8 mouse cellular contexts compared by ENCODE assay signal in the genomic region with DNA sequence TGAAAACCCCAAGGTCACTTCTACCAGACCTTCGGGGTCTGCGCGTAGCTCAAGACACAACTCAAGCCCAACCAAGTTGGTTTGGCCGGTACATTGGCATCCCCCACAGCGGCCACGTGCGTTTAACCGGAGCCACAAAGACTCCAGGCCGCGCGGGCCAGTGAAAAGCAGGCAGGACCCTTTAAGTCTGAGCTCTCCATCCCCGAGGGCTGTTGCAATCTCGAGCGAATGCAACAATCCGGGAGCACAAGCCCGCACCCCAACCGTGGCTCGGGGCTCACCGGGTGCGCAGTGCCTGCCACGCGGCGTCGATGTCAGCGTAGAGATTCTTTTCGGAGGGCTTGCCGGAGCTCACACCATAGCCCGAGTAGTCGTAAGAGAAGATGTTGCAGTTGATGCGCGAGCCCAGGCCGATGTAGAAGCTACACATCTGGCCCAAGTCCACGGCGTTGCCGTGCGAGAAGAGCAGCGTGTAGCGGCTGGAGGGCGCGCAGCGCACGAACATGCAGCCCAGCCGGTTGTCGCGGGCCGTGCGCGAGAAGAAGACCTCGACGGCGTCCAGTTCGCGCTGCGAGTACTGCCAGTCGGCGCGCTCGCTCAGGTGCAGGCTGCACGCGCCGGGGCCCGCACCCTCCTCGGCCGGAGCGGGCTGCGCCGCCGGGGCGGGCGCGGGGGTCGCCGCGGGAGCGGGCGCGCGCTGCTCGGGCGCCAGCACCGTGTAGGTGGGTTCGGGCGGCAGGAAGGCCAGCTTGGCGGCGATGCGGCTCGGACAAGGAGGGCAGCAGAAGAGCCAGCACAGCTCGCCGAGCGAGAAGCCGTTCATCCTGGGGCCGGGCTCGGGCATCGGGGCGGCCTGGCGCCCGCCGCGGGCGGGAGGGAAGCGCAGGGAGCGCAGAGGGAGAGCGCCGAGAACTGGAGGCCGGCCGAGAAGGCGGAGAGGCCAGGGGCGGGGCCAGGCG. TPM values are rescaled to one million over a fixed set of nuclear protein-coding genes. Genes with fewer than 3 reads are reported as not detected.
DNase-seq lines count a peak whose midpoint lies in the region; ATAC-seq and TF ChIP-seq lines count a peak whose summit lies in the region.

A gene (minus strand): TSS at position 893 of the 959 bp plus-strand sequence.

- WGBS in embryonic facial prominence, embryonic 15.5 days, result under 1% methylated on average over 108 of the region's 109 CpGs
- WGBS in kidney, embryonic 14.5 days, result under 1% methylated on average over 98 of the region's 109 CpGs
- WGBS in liver, embryonic 12.5 days (ENCODE audit: insufficient replicate concordance), result under 1% methylated on average over 109 of the region's 109 CpGs
- WGBS in neural tube, embryonic 12.5 days, result under 1% methylated on average over 104 of the region's 109 CpGs
- WGBS in stomach, postnatal 0 days, result under 1% methylated on average over 85 of the region's 109 CpGs

- peak within 1 kb of the TSS; percentile 86 for H3K4me2 ChIP-seq in embryonic facial prominence, embryonic 15.5 days (replicated peaks)
- peak within 1 kb of the TSS; percentile 63 for H3K4me2 ChIP-seq in kidney, embryonic 14.5 days (replicated peaks; ENCODE audit: low read depth, low read length)
- H3K4me2 ChIP-seq in liver, embryonic 12.5 days, result peak within 1 kb of the TSS; percentile 82
- peak within 1 kb of the TSS; percentile 90 for H3K4me2 ChIP-seq in neural tube, embryonic 12.5 days (replicated peaks)
- H3K4me2 ChIP-seq in stomach, postnatal 0 days (replicated peaks; ENCODE audit: low read depth), result peak within 1 kb of the TSS; percentile 83

- H3K36me3 ChIP-seq in embryonic facial prominence, embryonic 15.5 days, result no peaks in the 10 kb centered on the region
- no peaks in the 10 kb centered on the region for H3K36me3 ChIP-seq in kidney, embryonic 14.5 days (ENCODE audit: control insufficient read depth, insufficient read depth, low read length)
- H3K36me3 ChIP-seq in liver, embryonic 12.5 days, result peaks cover 5% of the 10 kb centered on the region
- H3K36me3 ChIP-seq in neural tube, embryonic 12.5 days, result no peaks in the 10 kb centered on the region; the same call in 1 of the 2 replicates
- no peaks in the 10 kb centered on the region for H3K36me3 ChIP-seq in stomach, postnatal 0 days (ENCODE audit: control insufficient read depth, insufficient read depth, low read length)

- H3K4me1 ChIP-seq in embryonic facial prominence, embryonic 15.5 days, result peaks cover 29% of the 10 kb centered on the region
- H3K4me1 ChIP-seq in kidney, embryonic 14.5 days (ENCODE audit: control insufficient read depth, insufficient read depth, low read length), result peaks cover 15% of the 10 kb centered on the region
- H3K4me1 ChIP-seq in liver, embryonic 12.5 days, result peaks cover 62% of the 10 kb centered on the region
- H3K4me1 ChIP-seq in neural tube, embryonic 12.5 days, result peaks cover 39% of the 10 kb centered on the region
- H3K4me1 ChIP-seq in stomach, postnatal 0 days (replicated peaks; ENCODE audit: control insufficient read depth, insufficient read depth), result no peaks in the 10 kb centered on the region; the same call in 1 of the 2 replicates

- no peak; the same call in 1 of the 2 replicates for TF ChIP-seq CTCF in stomach, postnatal 0 days (IDR thresholded peaks at IDR 0.05; ENCODE audit: low read depth)

- no peak for TF ChIP-seq EP300 in stomach, postnatal 0 days (optimal IDR thresholded peaks at IDR 0.05)

- peak within 1 kb of the TSS; percentile 86 for H3K9ac ChIP-seq in embryonic facial prominence, embryonic 15.5 days
- peak within 1 kb of the TSS; percentile 95 for H3K9ac ChIP-seq in kidney, embryonic 14.5 days (ENCODE audit: low read depth, low read length)
- peak within 1 kb of the TSS; percentile 89 for H3K9ac ChIP-seq in liver, embryonic 12.5 days
- peak within 1 kb of the TSS; percentile 93 for H3K9ac ChIP-seq in neural tube, embryonic 12.5 days
- peak within 1 kb of the TSS; percentile 93 for H3K9ac ChIP-seq in stomach, postnatal 0 days (ENCODE audit: low read length)

- ATAC-seq in embryonic facial prominence, embryonic 15.5 days (ENCODE audit: insufficient number of reproducible peaks, low FRiP score, low TSS enrichment, low read depth), result peak; percentile 74
- peak; percentile 47 for ATAC-seq in kidney, embryonic 14.5 days (ENCODE audit: low FRiP score, low TSS enrichment)
- ATAC-seq in liver, embryonic 12.5 days, result peak; percentile 18
- ATAC-seq in neural tube, embryonic 12.5 days (ENCODE audit: low FRiP score, low read depth), result peak; percentile 77
- ATAC-seq in stomach, postnatal 0 days (ENCODE audit: low FRiP score, low TSS enrichment), result peak; percentile 45

- peak within 1 kb of the TSS; percentile 87 for H3K4me3 ChIP-seq in embryonic facial prominence, embryonic 15.5 days (replicated peaks)
- H3K4me3 ChIP-seq in kidney, embryonic 14.5 days (ENCODE audit: low read length), result peak within 1 kb of the TSS; percentile 84
- H3K4me3 ChIP-seq in liver, embryonic 12.5 days, result peak within 1 kb of the TSS; percentile 85
- peak within 1 kb of the TSS; percentile 90 for H3K4me3 ChIP-seq in neural tube, embryonic 12.5 days
- peak within 1 kb of the TSS; percentile 79 for H3K4me3 ChIP-seq in stomach, postnatal 0 days (ENCODE audit: low read depth, low read length)

- H3K27me3 ChIP-seq in embryonic facial prominence, embryonic 15.5 days, result no peaks in the 10 kb centered on the region
- H3K27me3 ChIP-seq in kidney, embryonic 14.5 days (ENCODE audit: control insufficient read depth, insufficient read depth, low read length), result no peaks in the 10 kb centered on the region
- no peaks in the 10 kb centered on the region for H3K27me3 ChIP-seq in liver, embryonic 12.5 days (replicated peaks)
- no peaks in the 10 kb centered on the region for H3K27me3 ChIP-seq in neural tube, embryonic 12.5 days (replicated peaks)
- H3K27me3 ChIP-seq in stomach, postnatal 0 days (ENCODE audit: control insufficient read depth, insufficient read depth, low read length), result no peaks in the 10 kb centered on the region

- no peaks in the 10 kb centered on the region for H3K9me3 ChIP-seq in embryonic facial prominence, embryonic 15.5 days (replicated peaks)
- no peaks in the 10 kb centered on the region for H3K9me3 ChIP-seq in kidney, embryonic 14.5 days (ENCODE audit: control insufficient read depth, low read length)
- no peaks in the 10 kb centered on the region for H3K9me3 ChIP-seq in liver, embryonic 12.5 days (replicated peaks)
- H3K9me3 ChIP-seq in neural tube, embryonic 12.5 days, result no peaks in the 10 kb centered on the region
- no peaks in the 10 kb centered on the region for H3K9me3 ChIP-seq in stomach, postnatal 0 days (ENCODE audit: control insufficient read depth, low read length)

- H3K27ac ChIP-seq in embryonic facial prominence, embryonic 15.5 days (replicated peaks), result peak within 1 kb of the TSS; percentile 90
- peak within 1 kb of the TSS; percentile 90 for H3K27ac ChIP-seq in kidney, embryonic 14.5 days (ENCODE audit: low read depth, low read length)
- peak within 1 kb of the TSS; percentile 82 for H3K27ac ChIP-seq in liver, embryonic 12.5 days
- H3K27ac ChIP-seq in neural tube, embryonic 12.5 days, result peak within 1 kb of the TSS; percentile 86
- peak within 1 kb of the TSS; percentile 95 for H3K27ac ChIP-seq in stomach, postnatal 0 days (replicated peaks)

- DNase-seq in B cell, adult 2 months, result peak; percentile 54 to 64
- DNase-seq in adrenal gland, postnatal 14 days, result peak; percentile 73
- peak; percentile 24 to 34 for DNase-seq in heart, adult 9 months (ENCODE audit: low spot score in 2 of 2)
- peak; percentile 69 for DNase-seq in stomach, postnatal 0 days (ENCODE audit: low spot score)

RNA-seq across cellular contexts. Expression of the gene that starts here (rescaled TPM):
- 33.3 and 44.3 TPM in 2 replicates for total RNA-seq in adrenal gland, postnatal 14 days (2021)
- 39.5 and 41.6 TPM in 2 replicates for polyA plus RNA-seq in embryonic facial prominence, embryonic 15.5 days (2015; fragmentation: Nextera tagmentation; extraction: Ambion mirVana)
- polyA plus RNA-seq in kidney, embryonic 14.5 days (2014; fragmentation: Nextera tagmentation; extraction: Ambion mirVana), result 37.8 and 49.3 TPM in 2 replicates
- polyA plus RNA-seq in liver, embryonic 12.5 days (2016; fragmentation: Nextera tagmentation; extraction: Ambion mirVana), result 44.9 and 45.4 TPM in 2 replicates
- polyA plus RNA-seq in neural tube, embryonic 12.5 days (2016; fragmentation: Nextera tagmentation; extraction: Ambion mirVana), result 93.1 and 95.5 TPM in 2 replicates
- polyA plus RNA-seq in stomach, postnatal 0 days (2015; fragmentation: Nextera tagmentation; extraction: Ambion mirVana), result 59.7 and 60.9 TPM in 2 replicates

Comparison
In these comparisons a context has a peak if more than half of its experiments do, and no peak if none do; other contexts are left out.
1. Peak in every context shown above with its lines: DNase-seq, ATAC-seq, H3K4me3 ChIP-seq and H3K27ac ChIP-seq.
2. ATAC-seq: peak in every context shown above with its lines; median percentile 77 in neural tube, embryonic 12.5 days; 74 in embryonic facial prominence, embryonic 15.5 days; 47 in kidney, embryonic 14.5 days; 45 in stomach, postnatal 0 days; 18 in liver, embryonic 12.5 days.